Mouse (Mus musculus): ENCODE results near the gene Cilp. TPM values are rescaled to one million over a fixed set of nuclear protein-coding genes. Genes with fewer than 3 reads are reported as not detected.

Gene Cilp
- polyA plus RNA-seq, 1 experiment from 2014 or later = 0.08 TPM

- no peak for ATAC-seq (replicated peaks; ENCODE audit: extremely low read depth, insufficient read depth, low FRiP score)
- no peaks in the 10 kb centered on the region for H3K27me3 ChIP-seq (ENCODE audit: control insufficient read depth, insufficient read depth, low read length)
- H3K4me1 ChIP-seq (ENCODE audit: control insufficient read depth, insufficient read depth, low read length) = peaks cover 18% of the 10 kb centered on the region
- no peak overlapping the region for H3K4me2 ChIP-seq (ENCODE audit: low read depth, low read length)
- no peak overlapping the region for H3K4me3 ChIP-seq (ENCODE audit: low read length)
- WGBS = 89% methylated on average over 2 of the region's 2 CpGs
- H3K9me3 ChIP-seq (replicated peaks; ENCODE audit: control insufficient read depth, low read length) = no peaks in the 10 kb centered on the region
- H3K9ac ChIP-seq (ENCODE audit: low read length) = no peak overlapping the region
- H3K27ac ChIP-seq (ENCODE audit: low read length) = no peak overlapping the region
- H3K36me3 ChIP-seq (ENCODE audit: control insufficient read depth, insufficient read depth) = peaks cover 11% of the 10 kb centered on the region; the same call in 1 of the 2 replicates
These were observed 32.1 kb downstream of the Cilp start for GRCm38 (mm10) chr9:65297056-65297455.

GRCm38 (mm10) chr9:65298761-65299160, 33.8 kb downstream of the Cilp start:
- Histone ChIP-seq H3K27ac (ENCODE audit: low read length) (no peak overlapping the region), H3K9ac (ENCODE audit: low read length) (no peak overlapping the region; the same call in 1 of the 2 replicates), H3K36me3 (ENCODE audit: control insufficient read depth, insufficient read depth) (peaks cover 23% of the 10 kb centered on the region), H3K4me3 (ENCODE audit: low read length) (no peak overlapping the region), H3K9me3 (replicated peaks; ENCODE audit: control insufficient read depth, low read length) (no peaks in the 10 kb centered on the region), H3K27me3 (ENCODE audit: control insufficient read depth, insufficient read depth, low read length) (no peaks in the 10 kb centered on the region), H3K4me2 (ENCODE audit: low read depth, low read length) (no peak overlapping the region), H3K4me1 (ENCODE audit: control insufficient read depth, insufficient read depth, low read length) (peaks cover 12% of the 10 kb centered on the region)
- WGBS = 69% methylated on average over 3 of the region's 3 CpGs
- no peak for ATAC-seq (replicated peaks; ENCODE audit: extremely low read depth, insufficient read depth, low FRiP score)

GRCm38 (mm10) chr9:65299650-65300049, 34.7 kb downstream of the Cilp start:
- WGBS = 93% methylated on average over 7 of the region's 7 CpGs

GRCm38 (mm10) chr9:65302327-65302983, 37.5 kb downstream of the Cilp start:
- Histone ChIP-seq H3K4me3 (ENCODE audit: low read length) (no peak overlapping the region), H3K27me3 (ENCODE audit: control insufficient read depth, insufficient read depth, low read length) (no peaks in the 10 kb centered on the region), H3K4me2 (ENCODE audit: low read depth, low read length) (no peak overlapping the region), H3K27ac (ENCODE audit: low read length) (no peak overlapping the region), H3K9me3 (replicated peaks; ENCODE audit: control insufficient read depth, low read length) (no peaks in the 10 kb centered on the region), H3K9ac (ENCODE audit: low read length) (no peak overlapping the region), H3K4me1 (ENCODE audit: control insufficient read depth, insufficient read depth, low read length) (0 out of 2 replicates have a peak, but pooled peaks cover 3% of the 10 kb centered on the region), H3K36me3 (ENCODE audit: control insufficient read depth, insufficient read depth) (peaks cover 30% of the 10 kb centered on the region)
- no peak for ATAC-seq (replicated peaks; ENCODE audit: extremely low read depth, insufficient read depth, low FRiP score)
- WGBS = 81% methylated on average over 4 of the region's 4 CpGs

More at GRCm38 (mm10) chr9:65299650-65300049, 34.7 kb downstream of the Cilp start:
- Histone ChIP-seq H3K36me3 (ENCODE audit: control insufficient read depth, insufficient read depth) (peaks cover 23% of the 10 kb centered on the region), H3K9ac (ENCODE audit: low read length) (no peak overlapping the region), H3K4me2 (ENCODE audit: low read depth, low read length) (no peak overlapping the region), H3K27me3 (ENCODE audit: control insufficient read depth, insufficient read depth, low read length) (no peaks in the 10 kb centered on the region), H3K4me3 (ENCODE audit: low read length) (no peak overlapping the region), H3K4me1 (ENCODE audit: control insufficient read depth, insufficient read depth, low read length) (peaks cover 12% of the 10 kb centered on the region), H3K9me3 (replicated peaks; ENCODE audit: control insufficient read depth, low read length) (no peaks in the 10 kb centered on the region), H3K27ac (ENCODE audit: low read length) (no peak overlapping the region)
- ATAC-seq (replicated peaks; ENCODE audit: extremely low read depth, insufficient read depth, low FRiP score) = no peak

GRCm38 (mm10) chr9:65303586-65303985, 38.6 kb downstream of the Cilp start:
- Histone ChIP-seq H3K4me3 (ENCODE audit: low read length) (no peak overlapping the region), H3K27me3 (ENCODE audit: control insufficient read depth, insufficient read depth, low read length) (no peaks in the 10 kb centered on the region), H3K9me3 (replicated peaks; ENCODE audit: control insufficient read depth, low read length) (no peaks in the 10 kb centered on the region), H3K36me3 (ENCODE audit: control insufficient read depth, insufficient read depth) (peaks cover 36% of the 10 kb centered on the region), H3K4me1 (ENCODE audit: control insufficient read depth, insufficient read depth, low read length) (0 out of 2 replicates have a peak, but pooled peaks cover 3% of the 10 kb centered on the region), H3K9ac (ENCODE audit: low read length) (no peak overlapping the region), H3K27ac (ENCODE audit: low read length) (no peak overlapping the region), H3K4me2 (ENCODE audit: low read depth, low read length) (no peak overlapping the region)
- WGBS = 90% methylated on average over 4 of the region's 4 CpGs
- no peak for ATAC-seq (replicated peaks; ENCODE audit: extremely low read depth, insufficient read depth, low FRiP score)

- H3K4me3 ChIP-seq (ENCODE audit: low read length) = no peak overlapping the region
- peaks cover 39% of the 10 kb centered on the region for H3K36me3 ChIP-seq (ENCODE audit: control insufficient read depth, insufficient read depth)
- no peak for ATAC-seq (replicated peaks; ENCODE audit: extremely low read depth, insufficient read depth, low FRiP score)
- no peak overlapping the region for H3K9ac ChIP-seq (ENCODE audit: low read length)
- H3K4me2 ChIP-seq (ENCODE audit: low read depth, low read length) = no peak overlapping the region
- H3K4me1 ChIP-seq (ENCODE audit: control insufficient read depth, insufficient read depth, low read length) = no peaks in the 10 kb centered on the region
- no peaks in the 10 kb centered on the region for H3K27me3 ChIP-seq (ENCODE audit: control insufficient read depth, insufficient read depth, low read length)
- no peak overlapping the region for H3K27ac ChIP-seq (ENCODE audit: low read length)
- WGBS = 74% methylated on average over 4 of the region's 4 CpGs
- no peaks in the 10 kb centered on the region for H3K9me3 ChIP-seq (replicated peaks; ENCODE audit: control insufficient read depth, low read length)
These were observed 39.3 kb downstream of the Cilp start for GRCm38 (mm10) chr9:65304300-65304699.

- no peak overlapping the region for H3K4me2 ChIP-seq (ENCODE audit: low read depth, low read length)
- WGBS = 89% methylated on average over 2 of the region's 2 CpGs
- H3K4me1 ChIP-seq (ENCODE audit: control insufficient read depth, insufficient read depth, low read length) = no peaks in the 10 kb centered on the region
- no peak overlapping the region for H3K27ac ChIP-seq (ENCODE audit: low read length)
- no peaks in the 10 kb centered on the region for H3K27me3 ChIP-seq (ENCODE audit: control insufficient read depth, insufficient read depth, low read length)
- no peak overlapping the region for H3K4me3 ChIP-seq (ENCODE audit: low read length)
- no peak overlapping the region for H3K9ac ChIP-seq (ENCODE audit: low read length)
- H3K36me3 ChIP-seq (ENCODE audit: control insufficient read depth, insufficient read depth) = peaks cover 34% of the 10 kb centered on the region
- H3K9me3 ChIP-seq (replicated peaks; ENCODE audit: control insufficient read depth, low read length) = no peaks in the 10 kb centered on the region
- ATAC-seq (replicated peaks; ENCODE audit: extremely low read depth, insufficient read depth, low FRiP score) = no peak
These were observed 41.7 kb downstream of the Cilp start for GRCm38 (mm10) chr9:65306672-65307071.

GRCm38 (mm10) chr9:65308011-65308410, 43.0 kb downstream of the Cilp start:
- H3K9ac ChIP-seq (ENCODE audit: low read length) = no peak overlapping the region
- no peaks in the 10 kb centered on the region for H3K9me3 ChIP-seq (replicated peaks; ENCODE audit: control insufficient read depth, low read length)
- H3K4me2 ChIP-seq (ENCODE audit: low read depth, low read length) = no peak overlapping the region
- no peaks in the 10 kb centered on the region for H3K27me3 ChIP-seq (ENCODE audit: control insufficient read depth, insufficient read depth, low read length)
- H3K27ac ChIP-seq (ENCODE audit: low read length) = no peak overlapping the region
- no peak overlapping the region for H3K4me3 ChIP-seq (ENCODE audit: low read length)
- ATAC-seq (replicated peaks; ENCODE audit: extremely low read depth, insufficient read depth, low FRiP score) = no peak
- WGBS = 57% methylated on average over 1 of the region's 1 CpGs
- peaks cover 38% of the 10 kb centered on the region for H3K36me3 ChIP-seq (ENCODE audit: control insufficient read depth, insufficient read depth)
- H3K4me1 ChIP-seq (ENCODE audit: control insufficient read depth, insufficient read depth, low read length) = no peaks in the 10 kb centered on the region

GRCm38 (mm10) chr9:65312669-65313357, 47.8 kb downstream of the Cilp start:
- H3K4me2 ChIP-seq (ENCODE audit: low read depth, low read length) = no peak overlapping the region
- ATAC-seq (replicated peaks; ENCODE audit: extremely low read depth, insufficient read depth, low FRiP score) = no peak
- H3K36me3 ChIP-seq (ENCODE audit: control insufficient read depth, insufficient read depth) = peaks cover 33% of the 10 kb centered on the region
- H3K9me3 ChIP-seq (replicated peaks; ENCODE audit: control insufficient read depth, low read length) = no peaks in the 10 kb centered on the region
- H3K27ac ChIP-seq (ENCODE audit: low read length) = no peak overlapping the region
- no peaks in the 10 kb centered on the region for H3K27me3 ChIP-seq (ENCODE audit: control insufficient read depth, insufficient read depth, low read length)
- H3K4me3 ChIP-seq (ENCODE audit: low read length) = no peak overlapping the region
- H3K4me1 ChIP-seq (ENCODE audit: control insufficient read depth, insufficient read depth, low read length) = no peaks in the 10 kb centered on the region
- WGBS = 94% methylated on average over 4 of the region's 4 CpGs
- no peak overlapping the region for H3K9ac ChIP-seq (ENCODE audit: low read length)
